Mouse (Mus musculus) neural tube, embryonic 15.5 days (tissue): Measurements from ENCODE around the gene Afdn. TPM values are rescaled to one million over a fixed set of nuclear protein-coding genes. Genes with fewer than 3 reads are reported as not detected.
"Not testable (repeated sequence)": the region's sequence is repeated elsewhere in the genome, so short reads cannot be mapped to it uniquely, and the experiment has no call there.

Source experiments
- ATAC-seq: fragments of 200-750 bp; cut with Nextera tagmentation; 2 replicates; pipeline ENCODE4 v1.8.0; 2017; ENCODE audit warnings: mild to moderate bottlenecking, moderate TSS enrichment, moderate library complexity; ENCODE audit not compliant: low FRiP score
- H3K27ac ChIP-seq: fragments of 300-500 bp; sonication (generic); replicated peaks from 2 replicates; pipeline ENCODE4 v1.5.1; 2015; ENCODE audit warnings: mild to moderate bottlenecking, inconsistent platforms
- H3K27me3 ChIP-seq: fragments of 300-500 bp; sonication (generic); replicated peaks from 2 replicates; pipeline ENCODE4 v1.6.1; 2015; ENCODE audit warnings: inconsistent platforms
- H3K36me3 ChIP-seq: fragments of 300-500 bp; sonication (generic); 2 replicates; pipeline ENCODE4 v1.6.1; 2015; ENCODE audit warnings: inconsistent platforms
- H3K4me1 ChIP-seq: fragments of 300-500 bp; sonication (generic); 2 replicates; pipeline ENCODE4 v1.6.1; 2015; ENCODE audit warnings: inconsistent platforms
- H3K4me2 ChIP-seq: fragments of 300-500 bp; sonication (generic); 2 replicates; pipeline ENCODE4 v1.6.1; 2015; ENCODE audit warnings: inconsistent platforms, mild to moderate bottlenecking, moderate library complexity
- H3K4me3 ChIP-seq: fragments of 300-500 bp; sonication (generic); replicated peaks from 2 replicates; pipeline ENCODE4 v1.5.1; 2015; ENCODE audit warnings: mild to moderate bottlenecking, inconsistent platforms
- H3K9ac ChIP-seq: fragments of 300-500 bp; sonication (generic); replicated peaks from 2 replicates; pipeline ENCODE4 v1.6.1; 2015; ENCODE audit warnings: mild to moderate bottlenecking, inconsistent platforms
- H3K9me3 ChIP-seq: fragments of 300-500 bp; sonication (generic); replicated peaks from 2 replicates; pipeline ENCODE4 v1.6.1; 2016; ENCODE audit warnings: inconsistent platforms
- WGBS: fragments of 180-500 bp; shearing (Covaris S2); methylation state at CpG from one replicate; pipeline ENCODE4 v1.1.7; 2015; ENCODE audit warnings: mixed read lengths; 5-methylcytosine and 5-hydroxymethylcytosine counted together
- polyA plus RNA-seq: library from polyadenylated mRNA; unstranded; fragments of >200 nt; fragmentation: Nextera tagmentation; extraction: Ambion mirVana; gene quantifications from 2 replicates; pipeline ENCODE4 v1.2.1, GENCODE M21; 2015

The Afdn gene
- polyA plus RNA-seq, 1 experiment from 2014 or later: 124 TPM

DNA sequence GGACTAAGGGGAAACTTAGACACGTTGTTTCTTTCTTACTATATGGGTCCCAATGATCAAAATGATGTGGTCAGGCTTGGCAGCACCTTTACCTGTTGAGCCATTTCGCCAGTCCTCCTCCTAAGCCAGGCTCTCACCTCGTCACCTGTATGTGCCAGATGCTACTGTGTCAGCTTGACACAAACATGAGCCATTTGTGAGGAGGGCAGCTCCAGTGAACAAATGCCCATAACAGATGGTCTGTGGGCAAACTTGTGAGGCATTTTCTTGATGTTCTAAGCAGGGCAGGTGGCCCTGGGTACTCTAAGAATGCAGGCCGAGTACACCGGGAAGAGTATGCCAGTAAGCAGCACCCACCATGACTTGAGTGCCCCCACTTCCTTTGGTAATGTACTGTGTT, 21.6 kb downstream of the Afdn start:
- no peaks in the 10 kb centered on the region for H3K27me3 ChIP-seq
- H3K9me3 ChIP-seq: no peaks in the 10 kb centered on the region
- no peak overlapping the region for H3K9ac ChIP-seq
- no peak for ATAC-seq
- WGBS: 91% methylated on average over 5 of the region's 5 CpGs
- H3K4me2 ChIP-seq: no peak overlapping the region
- H3K4me1 ChIP-seq: peaks cover 11% of the 10 kb centered on the region
- H3K4me3 ChIP-seq: no peak overlapping the region
- H3K27ac ChIP-seq: no peak overlapping the region
- H3K36me3 ChIP-seq: no peaks in the 10 kb centered on the region

DNA sequence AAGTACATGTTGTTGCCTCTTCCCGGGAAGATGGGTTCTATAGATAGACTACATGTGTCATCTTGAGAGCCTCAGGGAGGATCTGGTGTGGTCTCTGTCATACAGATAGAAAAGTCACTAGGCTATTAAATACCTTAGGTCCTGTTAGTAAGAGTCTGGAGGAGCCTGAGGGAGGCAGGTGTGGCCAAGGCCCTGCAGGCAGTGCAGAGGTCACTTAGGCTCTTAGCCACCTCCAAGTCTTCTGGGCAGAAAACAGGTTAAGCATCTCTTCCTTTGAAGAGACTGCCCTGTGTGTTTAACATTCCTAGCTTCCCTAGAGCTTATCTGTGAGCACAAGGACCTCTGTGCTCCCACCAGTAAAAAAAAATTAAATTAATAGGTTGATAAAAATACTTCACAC, 23.1 kb downstream of the Afdn start:
- no peak overlapping the region for H3K9ac ChIP-seq
- peaks cover 11% of the 10 kb centered on the region for H3K4me1 ChIP-seq
- no peak overlapping the region for H3K4me2 ChIP-seq
- 88% methylated on average over 1 of the region's 1 CpGs for WGBS
- H3K36me3 ChIP-seq: no peaks in the 10 kb centered on the region
- H3K9me3 ChIP-seq: no peaks in the 10 kb centered on the region
- H3K4me3 ChIP-seq: no peak overlapping the region
- H3K27ac ChIP-seq: no peak overlapping the region
- H3K27me3 ChIP-seq: no peaks in the 10 kb centered on the region
- ATAC-seq: no peak

DNA sequence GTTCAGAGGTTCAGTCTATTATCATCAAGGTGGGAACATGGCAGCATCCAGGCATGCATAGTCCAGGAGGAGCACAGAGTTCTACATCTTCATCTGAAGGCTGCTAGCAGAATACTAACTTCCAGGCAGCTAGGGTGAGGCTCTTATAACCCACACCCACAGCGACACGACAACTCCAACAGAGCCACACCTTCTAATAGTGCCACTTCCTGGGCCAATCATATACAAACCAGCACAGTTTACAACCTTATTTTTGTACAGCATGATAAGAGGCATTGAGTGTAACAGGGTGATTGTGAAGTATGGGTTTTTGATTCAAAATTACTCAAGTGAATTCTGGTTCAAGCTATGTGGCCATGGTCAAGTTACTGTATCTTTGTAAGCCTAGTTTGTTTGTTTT, 29.7 kb downstream of the Afdn start:
- H3K4me3 ChIP-seq, ATAC-seq, H3K9me3 ChIP-seq, H3K27ac ChIP-seq, H3K9ac ChIP-seq, H3K27me3 ChIP-seq, H3K36me3 ChIP-seq, H3K4me1 ChIP-seq, H3K4me2 ChIP-seq: not testable (repeated sequence)
- WGBS: 88% methylated on average over 2 of the region's 2 CpGs

DNA sequence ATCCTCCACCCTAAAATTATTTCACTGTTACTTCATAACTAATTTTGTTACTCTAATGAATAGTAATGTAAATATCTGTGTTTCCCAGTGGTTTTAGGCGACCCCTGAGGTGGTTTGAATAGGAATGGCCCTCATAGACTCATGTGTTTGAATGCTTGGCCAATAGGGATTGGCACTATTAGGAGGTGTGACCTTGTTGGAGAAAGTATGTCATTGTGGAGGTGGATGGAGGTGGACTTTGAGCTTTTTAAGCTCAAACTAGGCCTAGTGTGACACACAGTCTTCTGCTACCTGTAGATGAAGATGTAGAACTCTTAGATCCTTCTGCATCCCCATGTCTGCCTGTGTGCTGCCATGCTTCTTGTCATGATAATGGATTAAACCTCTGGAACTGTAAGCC, 37.4 kb downstream of the Afdn start:
- Histone ChIP-seq H3K4me2 (no peak overlapping the region), H3K36me3 (no peaks in the 10 kb centered on the region), H3K9me3 (no peaks in the 10 kb centered on the region), H3K4me3 (no peak overlapping the region), H3K9ac (no peak overlapping the region), H3K4me1 (no peaks in the 10 kb centered on the region), H3K27ac (no peak overlapping the region), H3K27me3 (no peaks in the 10 kb centered on the region)
- ATAC-seq: no peak
- 74% methylated on average over 1 of the region's 1 CpGs for WGBS

DNA sequence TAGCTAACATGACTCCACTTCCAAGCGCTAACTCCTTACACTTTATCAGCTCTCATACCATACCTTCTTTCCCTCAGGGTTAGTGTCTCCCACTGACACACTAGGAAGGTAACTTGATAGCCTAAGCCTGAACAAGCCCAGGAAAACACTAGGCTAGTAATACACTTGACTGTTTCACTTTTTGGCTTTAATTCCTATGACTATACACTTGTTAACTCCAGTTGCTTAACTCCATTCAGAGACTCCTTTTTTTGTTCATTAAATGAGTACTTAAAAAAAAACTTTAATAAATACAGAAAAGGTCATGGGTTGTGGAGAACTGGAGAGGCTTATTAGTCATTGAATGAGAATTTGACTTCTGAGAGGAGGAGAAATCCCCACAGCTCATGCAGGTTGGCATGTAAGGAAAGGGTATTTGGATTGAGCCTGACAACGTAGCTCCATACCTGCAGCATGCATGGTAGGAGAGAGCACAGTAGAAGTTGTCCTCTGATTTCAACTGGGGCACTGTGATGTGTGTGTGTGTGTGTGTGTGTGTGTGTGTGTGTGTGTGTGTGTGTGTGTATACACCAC, 42.6 kb downstream of the Afdn start:
- Histone ChIP-seq H3K27ac (no peak overlapping the region), H3K27me3 (no peaks in the 10 kb centered on the region), H3K4me2 (no peak overlapping the region), H3K4me3 (no peak overlapping the region), H3K9ac (no peak overlapping the region), H3K9me3 (no peaks in the 10 kb centered on the region), H3K4me1 (no peaks in the 10 kb centered on the region), H3K36me3 (peaks cover 19% of the 10 kb centered on the region)
- no peak for ATAC-seq
- WGBS: 83% methylated on average over 2 of the region's 2 CpGs

DNA sequence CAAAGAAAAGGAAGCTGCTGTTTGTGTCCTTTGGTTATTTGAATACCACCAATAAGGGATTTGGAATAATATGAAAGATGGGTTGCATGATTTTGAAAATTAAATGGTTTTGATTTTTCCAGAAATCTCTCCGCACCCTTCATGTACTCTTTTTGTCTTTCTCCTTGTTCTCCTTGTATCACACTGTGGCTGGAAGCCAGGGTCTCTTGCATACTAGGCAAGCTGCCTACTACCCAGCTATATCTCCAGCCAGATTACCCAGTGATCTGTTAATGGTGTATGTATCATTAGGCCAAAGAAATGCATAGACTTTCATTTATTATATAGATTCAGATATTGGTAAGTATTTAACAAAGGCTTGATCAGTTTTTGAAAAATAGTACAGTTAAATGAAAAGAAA, 45.7 kb downstream of the Afdn start:
- H3K4me1 ChIP-seq: no peaks in the 10 kb centered on the region
- ATAC-seq: no peak
- H3K4me3 ChIP-seq: no peak overlapping the region
- H3K9me3 ChIP-seq: no peaks in the 10 kb centered on the region
- H3K27me3 ChIP-seq: no peaks in the 10 kb centered on the region
- H3K36me3 ChIP-seq: peaks cover 33% of the 10 kb centered on the region
- H3K9ac ChIP-seq: no peak overlapping the region
- no peak overlapping the region for H3K27ac ChIP-seq
- 96% methylated on average over 1 of the region's 1 CpGs for WGBS
- no peak overlapping the region for H3K4me2 ChIP-seq

DNA sequence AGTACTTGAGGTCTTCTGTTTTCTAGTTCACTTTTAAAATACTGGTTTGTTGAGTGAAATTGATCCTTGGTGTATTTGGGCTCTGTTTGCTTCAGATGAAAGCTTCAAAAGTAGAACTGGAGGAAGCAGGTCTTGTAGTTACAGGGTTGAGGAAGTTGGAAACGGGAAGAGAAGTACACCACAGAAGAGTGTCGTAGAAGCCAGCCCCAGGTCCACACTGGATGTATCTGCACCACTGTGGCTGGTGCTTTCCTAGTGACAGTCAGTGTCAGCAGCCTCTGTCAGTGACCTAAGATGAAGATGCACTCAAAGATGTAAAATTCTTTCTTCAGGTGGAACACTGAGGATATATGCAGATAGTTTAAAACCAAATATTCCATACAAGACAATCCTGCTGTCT, 57.5 kb downstream of the Afdn start:
- Histone ChIP-seq H3K4me3 (no peak overlapping the region), H3K4me1 (no peaks in the 10 kb centered on the region), H3K36me3 (peaks cover 25% of the 10 kb centered on the region), H3K9ac (no peak overlapping the region), H3K27me3 (no peaks in the 10 kb centered on the region), H3K4me2 (no peak overlapping the region), H3K27ac (no peak overlapping the region), H3K9me3 (no peaks in the 10 kb centered on the region)
- WGBS: 99% methylated on average over 2 of the region's 2 CpGs
- no peak for ATAC-seq

DNA sequence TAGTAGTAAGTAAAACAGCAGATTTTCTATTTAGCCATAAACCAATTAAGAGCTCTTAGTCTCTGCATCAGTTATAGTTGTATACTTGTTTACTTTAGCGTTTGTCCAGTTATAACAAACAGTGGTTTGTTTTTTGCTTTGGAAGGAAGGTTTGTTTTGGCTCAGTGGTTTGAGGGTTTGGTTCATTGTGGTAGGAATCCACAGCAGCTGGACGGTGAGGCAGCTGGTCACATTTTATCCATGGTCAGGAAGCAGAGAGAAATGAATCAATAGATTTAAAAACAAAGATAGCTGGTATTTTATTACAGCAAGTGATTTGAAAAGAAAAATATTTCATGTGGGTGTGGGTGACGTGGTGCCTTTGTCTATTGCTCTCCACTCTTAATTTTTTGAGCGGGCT, 59.0 kb downstream of the Afdn start:
- no peak for ATAC-seq
- 91% methylated on average over 4 of the region's 4 CpGs for WGBS
- peaks cover 24% of the 10 kb centered on the region for H3K36me3 ChIP-seq
- H3K4me1 ChIP-seq: no peaks in the 10 kb centered on the region
- H3K27ac ChIP-seq: no peak overlapping the region
- no peak overlapping the region for H3K4me3 ChIP-seq
- H3K9me3 ChIP-seq: no peaks in the 10 kb centered on the region
- H3K9ac ChIP-seq: no peak overlapping the region
- H3K27me3 ChIP-seq: no peaks in the 10 kb centered on the region
- H3K4me2 ChIP-seq: no peak overlapping the region

GRCm38 (mm10) chr17:13820676-13821075, 60.3 kb downstream of the Afdn start:
- no peak for ATAC-seq

DNA sequence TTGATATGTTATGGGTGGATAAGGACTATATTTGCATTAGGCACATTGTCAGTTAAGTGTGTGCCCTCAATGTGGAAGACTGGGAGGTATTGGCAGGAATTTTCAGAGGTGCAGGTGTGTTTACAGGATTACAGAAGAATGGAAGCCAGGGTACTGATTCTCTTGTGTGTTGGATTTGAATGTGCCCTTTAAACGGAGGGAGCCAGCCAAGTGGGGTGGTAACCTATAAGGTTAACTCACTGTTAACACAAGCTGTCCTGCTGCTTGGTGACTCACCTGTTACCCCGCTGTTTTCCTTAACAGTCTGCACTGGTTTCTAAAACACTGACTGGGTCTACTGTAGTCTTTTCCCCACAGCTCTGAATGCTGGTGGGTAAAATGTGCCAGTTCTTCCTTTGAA, 65.1 kb downstream of the Afdn start:
- no peak overlapping the region for H3K27ac ChIP-seq
- whole genome bisulfite sequencing: 87% methylated on average over 2 of the region's 2 CpGs
- no peak overlapping the region for H3K9ac ChIP-seq
- H3K27me3 ChIP-seq: no peaks in the 10 kb centered on the region
- H3K36me3 ChIP-seq: peaks cover 38% of the 10 kb centered on the region
- H3K4me2 ChIP-seq: no peak overlapping the region
- ATAC-seq: no peak
- H3K4me1 ChIP-seq: no peaks in the 10 kb centered on the region
- no peak overlapping the region for H3K4me3 ChIP-seq
- no peaks in the 10 kb centered on the region for H3K9me3 ChIP-seq

More at GRCm38 (mm10) chr17:13820676-13821075, 60.3 kb downstream of the Afdn start:
- no peaks in the 10 kb centered on the region for H3K27me3 ChIP-seq
- H3K4me1 ChIP-seq: no peaks in the 10 kb centered on the region
- 92% methylated on average over 2 of the region's 2 CpGs for WGBS
- H3K4me3 ChIP-seq: no peak overlapping the region
- no peak overlapping the region for H3K27ac ChIP-seq
- H3K9ac ChIP-seq: no peak overlapping the region
- H3K4me2 ChIP-seq: no peak overlapping the region
- peaks cover 37% of the 10 kb centered on the region for H3K36me3 ChIP-seq
- no peaks in the 10 kb centered on the region for H3K9me3 ChIP-seq

DNA sequence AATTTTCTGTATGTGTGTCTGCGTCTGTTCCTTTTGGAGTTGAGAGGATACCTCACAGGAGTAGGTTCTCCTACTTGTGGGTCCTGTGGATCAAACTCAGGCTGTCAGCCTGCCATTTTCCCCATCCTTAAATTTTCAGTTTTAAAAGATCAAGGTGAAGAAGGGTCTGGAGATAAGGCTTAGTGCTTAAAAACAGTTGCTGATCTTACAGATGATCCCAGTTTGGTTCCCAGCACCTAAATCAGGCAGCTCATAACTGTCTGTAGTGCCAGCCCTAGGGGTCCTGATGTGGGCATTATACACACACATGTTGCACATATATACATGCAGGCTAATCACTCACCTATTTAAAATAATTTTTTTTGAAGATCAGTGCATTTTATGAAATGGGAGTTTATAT, 69.9 kb downstream of the Afdn start:
- H3K9me3 ChIP-seq: no peaks in the 10 kb centered on the region
- H3K9ac ChIP-seq: no peak overlapping the region
- no peaks in the 10 kb centered on the region for H3K4me1 ChIP-seq
- WGBS: 93% methylated on average over 1 of the region's 1 CpGs
- H3K27ac ChIP-seq: no peak overlapping the region
- H3K36me3 ChIP-seq: peaks cover 46% of the 10 kb centered on the region
- H3K27me3 ChIP-seq: no peaks in the 10 kb centered on the region
- H3K4me3 ChIP-seq: no peak overlapping the region
- no peak overlapping the region for H3K4me2 ChIP-seq
- ATAC-seq: 0 out of 2 replicates have a peak, but pooled peaks have one; percentile 51

DNA sequence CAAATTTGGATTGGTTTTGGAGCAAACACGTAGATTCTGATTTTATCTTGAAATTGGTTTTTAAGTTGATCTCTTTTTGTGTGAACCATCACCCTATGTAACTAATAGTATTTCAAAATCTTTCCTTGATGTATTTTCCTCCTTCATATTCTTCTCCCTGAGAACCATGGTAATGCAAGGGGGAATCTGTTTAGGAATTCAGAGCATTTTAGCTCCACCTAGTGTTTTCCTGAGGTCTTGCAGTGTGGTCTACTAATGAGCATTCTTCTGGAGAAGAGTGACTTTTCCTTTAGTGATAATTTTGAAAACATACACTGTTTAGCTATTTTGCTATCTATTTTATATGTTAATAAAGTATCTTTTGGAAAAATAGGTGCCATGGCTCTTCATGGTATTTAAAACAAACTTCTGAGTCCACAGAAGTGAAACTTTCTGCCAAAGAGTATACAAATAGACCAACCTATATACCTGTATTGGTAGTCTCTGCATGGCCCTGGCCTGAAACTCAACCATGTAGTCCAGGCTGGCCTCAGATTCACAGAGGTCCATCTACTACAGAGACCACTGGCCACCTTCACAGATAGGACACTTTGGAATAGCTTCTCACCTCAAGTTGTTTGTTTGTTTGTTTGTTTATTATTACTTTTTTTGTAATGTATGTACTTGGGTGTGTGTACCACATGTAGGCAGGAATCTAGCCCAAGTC, 70.5 kb downstream of the Afdn start:
- H3K4me3 ChIP-seq: no peak overlapping the region
- no peaks in the 10 kb centered on the region for H3K27me3 ChIP-seq
- no peak overlapping the region for H3K27ac ChIP-seq
- WGBS: 86% methylated on average over 1 of the region's 1 CpGs
- no peaks in the 10 kb centered on the region for H3K4me1 ChIP-seq
- H3K4me2 ChIP-seq: no peak overlapping the region
- H3K9ac ChIP-seq: no peak overlapping the region
- ATAC-seq: peak; percentile 56
- H3K9me3 ChIP-seq: no peaks in the 10 kb centered on the region
- H3K36me3 ChIP-seq: peaks cover 43% of the 10 kb centered on the region
